Mouse (Mus musculus): ENCODE data around the gene Cage1.

DNA sequence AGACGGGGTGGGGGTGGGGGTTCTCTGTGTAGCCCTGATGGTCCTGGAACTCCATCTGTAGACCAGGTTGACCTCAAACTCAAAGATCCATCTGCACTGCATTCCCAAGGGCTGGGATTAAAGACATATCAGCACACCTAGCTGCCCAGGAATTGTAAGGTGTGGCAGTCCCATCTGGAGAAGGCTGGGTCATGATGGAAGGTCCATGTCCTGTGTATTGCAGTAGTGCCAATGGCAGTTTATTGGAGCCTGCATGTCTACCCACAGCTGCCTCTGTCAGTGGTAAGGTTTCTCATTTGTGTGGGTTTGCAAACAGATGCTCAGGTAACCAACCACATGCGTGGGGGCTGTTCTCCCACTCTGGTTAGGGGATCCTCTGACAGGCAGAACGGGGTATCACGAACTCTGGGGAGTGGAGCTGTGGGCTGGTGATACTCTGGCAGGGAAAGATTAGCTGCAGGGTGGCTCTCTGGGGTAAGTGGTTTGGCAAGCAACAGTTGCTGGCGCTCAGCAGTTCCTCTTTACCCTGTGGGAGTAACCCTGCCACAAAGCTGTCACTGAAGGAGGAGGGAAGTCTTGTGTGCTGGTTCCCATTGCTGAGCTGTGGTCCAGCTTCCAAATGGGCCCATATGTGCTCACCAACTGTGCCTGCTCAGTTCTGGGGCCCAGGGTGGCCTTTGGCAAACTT, 27.0 kb downstream of the Cage1 start:
- TF ChIP-seq CTCF (IDR thresholded peaks at IDR 0.05; ENCODE audit: low read depth, low read length) = no peak
- TF ChIP-seq GATA1 (IDR thresholded peaks at IDR 0.05; ENCODE audit: borderline replicate concordance, low read length) = no peak
- no peak for TF ChIP-seq GATA2 (IDR thresholded peaks at IDR 0.05; ENCODE audit: borderline replicate concordance, low read depth, low read length)
- peak; percentile 60 for TF ChIP-seq TAL1 (conservative IDR thresholded peaks at IDR 0.05; ENCODE audit: low read depth, low read length)
